ENCODE assay signal across 35 mouse cellular contexts in genomic region chr15:103534054-103534620, GRCm38 (mm10). TPM values are rescaled to one million over a fixed set of nuclear protein-coding genes. Genes with fewer than 3 reads are reported as not detected.
"Had no signal": no experiment of that assay in that cellular context is flagged by ENCODE, and none has a peak within 500 bp of the region (broad histone marks: within the 10 kb centered on the region; RNA-seq: fewer than 3 reads in every experiment).

No protein-coding gene starts in this region.

- H3K27ac ChIP-seq: gastrocnemius, adult 2 months; heart, embryonic 13.5 days; heart, embryonic 15.5 days; hindbrain, embryonic 10.5 days; hindbrain, embryonic 12.5 days; hindbrain, embryonic 14.5 days; intestine, embryonic 15.5 days; limb, embryonic 13.5 days; limb, embryonic 15.5 days; liver, embryonic 12.5 days; liver, embryonic 14.5 days had no signal

- ATAC-seq: hindbrain, embryonic 16.5 days; inflammation-experienced regulatory T-cells, adult 6 months; intestine, embryonic 15.5 days; intestine, postnatal 0 days; liver, embryonic 12.5 days had no signal

- H3K4me3 ChIP-seq: gastrocnemius, adult 2 months; heart, embryonic 13.5 days; heart, embryonic 15.5 days; hindbrain, embryonic 10.5 days; hindbrain, embryonic 12.5 days; intestine, embryonic 15.5 days; limb, embryonic 13.5 days; limb, embryonic 15.5 days; liver, embryonic 12.5 days had no signal

- H3K4me1 ChIP-seq: liver, embryonic 12.5 days had no signal

- DNase-seq: gastrocnemius, adult 2 months; gastrocnemius, postnatal 10 days; gastrocnemius, postnatal 25 days; heart, postnatal 14 days; heart, postnatal 4 days; kidney, adult 18-20 months; kidney, adult 8-10 months; kidney, postnatal 10 days; kidney, postnatal 4 days had no signal

- H3K9ac ChIP-seq: heart, embryonic 13.5 days; heart, embryonic 15.5 days; hindbrain, embryonic 12.5 days; hindbrain, embryonic 14.5 days; intestine, embryonic 15.5 days; limb, embryonic 13.5 days; limb, embryonic 15.5 days; liver, embryonic 12.5 days; liver, embryonic 14.5 days had no signal

- H3K9me3 ChIP-seq: heart, embryonic 13.5 days; heart, embryonic 15.5 days; hindbrain, embryonic 10.5 days; hindbrain, embryonic 12.5 days; intestine, embryonic 15.5 days; limb, embryonic 13.5 days; limb, embryonic 15.5 days; liver, embryonic 12.5 days had no signal

- H3K36me3 ChIP-seq: heart, embryonic 15.5 days; intestine, embryonic 15.5 days; limb, embryonic 13.5 days; limb, embryonic 15.5 days; liver, embryonic 12.5 days had no signal

RNA-seq across cellular contexts. Expression of gene Ppp1r1a, which starts 3.7 kb away (rescaled TPM):
- total RNA-seq: granulocyte monocyte progenitor cell, adult 5-6 weeks had no signal
- polyA plus RNA-seq: liver, adult 2 months had no signal

RNA-seq across cellular contexts. Expression of gene Glycam1, which starts 30.7 kb away (rescaled TPM):
- total RNA-seq: gastrocnemius, adult 2 months; gastrocnemius, postnatal 10 days; gastrocnemius, postnatal 25 days; gastrocnemius, postnatal 4 days; granulocyte monocyte progenitor cell, adult 5-6 weeks; heart, adult 8-10 months; heart, postnatal 14 days; heart, postnatal 4 days; left cerebral cortex, adult 18-20 months; left cerebral cortex, postnatal 36 days; liver, adult 2 months had no signal
- polyA plus RNA-seq: frontal cortex, adult 2 months; heart, embryonic 11.5 days; heart, embryonic 13.5 days; heart, embryonic 15.5 days; heart, postnatal 0 days; hindbrain, embryonic 10.5 days; hindbrain, embryonic 12.5 days; hindbrain, embryonic 14.5 days; hindbrain, embryonic 16.5 days; inflammation-experienced regulatory T-cells, adult 6 months; intestine, embryonic 15.5 days; kidney, embryonic 14.5 days; kidney, embryonic 16.5 days; limb, embryonic 11.5 days; limb, embryonic 13.5 days; limb, embryonic 15.5 days; liver, adult 2 months; liver, embryonic 12.5 days; liver, embryonic 14.5 days; liver, embryonic 16.5 days had no signal
